Mouse (Mus musculus) large intestine, adult 2 months (tissue): ENCODE data around the gene C1qtnf9. TPM values are rescaled to one million over a fixed set of nuclear protein-coding genes. Genes with fewer than 3 reads are reported as not detected.

Experiments
- polyA plus RNA-seq: library from polyadenylated mRNA; depleted of rRNA; stranded (reverse); fragments of >200 nt; gene quantifications from 2 replicates; pipeline ENCODE4 v1.2.3, GENCODE M21; 2012; rRNA removed

Gene C1qtnf9
- polyA plus RNA-seq, 1 experiment = 1.7 TPM

Other genes starting within 250 kb of the C1qtnf9 start
- gene Spata13, start 134.1 kb upstream of the C1qtnf9 start, polyA plus RNA-seq = 10.6 and 19.7 TPM in 2 replicates
- 8.1 and 8.9 TPM in 2 replicates for gene Mipep, start 16.4 kb downstream of the C1qtnf9 start, polyA plus RNA-seq